Mouse (Mus musculus) layer of hippocampus, postnatal 10 days (tissue): ENCODE data around the gene Mb. TPM values are rescaled to one million over a fixed set of nuclear protein-coding genes. Genes with fewer than 3 reads are reported as not detected.

Source experiments
- DNase-seq, 2 experiments: peaks; one replicate each; pipeline ENCODE4 v3.0.0; 2021; ENCODE audit warnings: low spot score in 2 of 2
- total RNA-seq, 2 experiments: library from RNA; stranded (reverse); gene quantifications; 2 replicates each; pipeline ENCODE4 v1.2.3; 2021

Mb gene
- total RNA-seq, 2 experiments from 2014 or later = 0.31 to 0.57 TPM

DNA sequence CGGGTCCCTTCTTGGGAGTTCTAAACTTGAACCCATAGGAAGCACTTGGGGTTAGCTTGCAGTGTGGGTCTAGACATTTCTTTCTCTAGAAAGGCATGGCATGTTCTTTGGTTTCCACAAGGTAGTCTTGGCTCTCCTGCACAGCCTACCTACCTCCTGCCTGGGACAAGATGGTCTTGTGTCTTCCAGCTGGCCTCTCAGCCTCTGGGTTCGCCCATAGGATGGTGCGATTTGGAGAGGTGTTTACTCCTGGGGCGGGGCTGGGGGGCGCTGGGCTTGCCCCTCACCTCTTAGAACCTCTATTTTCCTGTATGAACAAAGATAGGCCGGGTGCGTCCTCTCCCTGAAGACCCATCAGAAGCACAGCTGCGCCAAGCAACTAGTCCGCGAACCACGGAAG is 63.3 kb downstream of the Mb start:
- DNase-seq = no peak

DNA sequence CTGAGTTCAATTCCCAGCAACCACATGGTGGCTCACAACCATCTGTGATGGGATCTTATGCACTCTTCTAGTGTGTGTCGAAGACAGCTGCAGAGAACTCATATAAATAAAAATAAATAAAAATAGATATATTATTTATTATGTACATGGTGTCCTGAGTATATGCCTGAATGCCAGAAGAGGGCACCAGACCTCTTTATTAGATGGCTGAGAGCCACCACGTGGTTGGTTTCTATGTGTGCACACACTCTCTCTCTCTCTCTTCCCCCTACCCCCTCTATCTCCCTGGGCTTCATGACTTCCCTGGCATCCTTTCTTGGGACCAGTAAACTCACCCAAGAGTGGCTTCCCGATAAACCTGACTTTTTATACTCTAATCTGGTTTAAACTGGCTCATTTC is 67.7 kb downstream of the Mb start:
- DNase-seq = no peak

DNA sequence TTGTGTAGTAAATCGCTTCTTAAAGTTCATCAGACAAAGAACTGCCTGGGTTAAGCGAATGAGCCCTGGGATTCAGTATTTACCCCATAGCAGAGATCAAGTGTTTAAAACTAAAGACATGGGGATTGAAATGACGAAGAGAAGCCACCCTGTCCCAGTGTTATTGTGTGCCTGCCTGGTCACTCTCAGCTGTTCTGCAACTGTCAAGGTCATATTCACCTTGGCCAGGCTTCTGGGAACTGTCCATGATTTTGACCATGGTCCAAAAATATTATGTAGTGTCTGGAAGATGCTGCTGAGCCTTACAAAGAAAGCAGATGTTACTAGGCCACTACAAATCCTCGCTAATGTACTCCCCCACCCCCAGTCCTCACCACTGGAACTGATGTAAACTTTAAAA is 70.7 kb downstream of the Mb start:
- no peak for DNase-seq

DNA sequence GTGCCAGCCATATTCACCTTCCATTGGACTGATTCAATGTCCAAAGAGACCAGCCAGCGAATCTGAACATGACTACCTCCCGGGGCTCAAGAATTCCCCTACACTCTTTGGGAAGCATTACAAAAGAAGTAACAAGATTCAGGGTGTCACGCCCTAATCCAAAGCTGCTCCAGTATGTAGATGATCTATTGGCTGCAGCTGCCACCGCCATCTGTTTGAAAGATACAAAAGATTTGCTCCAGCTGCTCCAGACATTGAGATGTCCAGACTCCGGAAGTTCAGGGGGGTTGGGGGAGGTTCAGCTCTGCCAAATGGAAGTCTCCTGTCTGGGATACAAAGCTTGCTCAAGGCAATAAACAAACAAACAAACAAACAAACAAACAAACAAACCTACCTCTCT is 73.9 kb downstream of the Mb start:
- DNase-seq = no peak

DNA sequence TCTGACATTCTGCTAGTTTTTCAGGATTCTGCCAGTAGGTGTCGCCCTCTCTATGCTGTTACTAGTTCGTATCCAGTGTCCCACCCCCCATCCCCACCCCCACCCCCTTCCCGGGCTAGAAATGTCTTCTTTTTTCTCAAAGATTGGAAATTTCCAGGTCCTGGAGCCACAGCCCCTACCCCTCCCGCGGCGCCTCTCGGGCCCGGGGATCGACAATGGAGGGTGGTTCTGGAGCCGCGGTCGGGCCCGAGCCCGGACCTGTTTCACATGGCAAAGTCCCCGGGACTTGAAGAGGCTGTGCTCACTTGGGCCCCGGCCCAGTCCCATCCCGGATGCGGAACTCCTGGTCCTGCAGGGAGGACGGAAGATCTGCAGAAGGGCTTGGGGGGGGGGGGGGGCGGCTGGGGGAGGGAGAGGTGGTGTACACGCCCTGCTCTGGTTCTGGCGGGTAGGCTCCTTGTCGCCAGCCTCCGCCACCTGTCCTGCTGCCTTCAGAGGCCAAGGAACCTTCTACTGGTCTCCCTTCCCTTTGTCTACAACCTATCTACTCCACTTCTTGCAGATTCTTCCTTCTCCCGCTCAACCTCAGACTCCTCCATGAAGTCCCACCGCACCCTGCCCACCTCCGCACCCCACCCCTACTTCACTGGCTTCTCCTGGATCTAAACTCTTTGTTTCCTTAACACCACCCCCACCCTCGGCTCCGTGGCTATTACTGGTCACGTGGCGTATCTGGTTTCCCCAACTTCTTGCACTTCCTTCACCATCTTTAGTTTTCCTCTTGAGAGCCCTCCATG is 76.4 kb downstream of the Mb start:
- peak; percentile 88 for DNase-seq

DNA sequence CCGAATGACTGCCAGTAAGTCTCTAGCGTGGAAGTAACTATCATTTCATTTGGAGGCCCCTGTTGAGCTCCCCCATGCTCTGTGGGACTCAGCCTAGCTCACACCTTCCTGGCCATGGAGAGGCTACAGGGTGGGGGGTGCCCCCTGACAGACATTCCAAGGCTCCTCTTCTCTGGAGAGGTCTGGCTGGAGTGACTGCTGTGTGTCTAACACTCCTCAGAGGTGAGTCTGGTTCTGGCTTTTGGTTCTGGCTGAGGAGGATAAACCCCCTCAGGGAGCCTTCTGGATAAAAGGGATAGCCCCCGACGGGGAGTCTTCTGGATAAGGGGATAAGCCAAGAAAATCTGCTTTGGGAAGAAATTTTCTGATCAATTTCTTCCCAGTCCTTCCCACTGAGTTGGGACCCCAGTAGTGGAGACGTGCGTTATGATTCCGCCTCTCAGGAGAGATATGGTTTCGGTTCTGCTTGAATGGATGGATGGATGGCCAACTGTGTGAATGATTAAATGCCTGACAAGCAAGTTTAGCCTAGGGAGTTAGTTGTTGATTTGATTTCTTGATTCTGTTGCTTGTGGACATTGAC is 77.1 kb downstream of the Mb start:
- DNase-seq = no peak

DNA sequence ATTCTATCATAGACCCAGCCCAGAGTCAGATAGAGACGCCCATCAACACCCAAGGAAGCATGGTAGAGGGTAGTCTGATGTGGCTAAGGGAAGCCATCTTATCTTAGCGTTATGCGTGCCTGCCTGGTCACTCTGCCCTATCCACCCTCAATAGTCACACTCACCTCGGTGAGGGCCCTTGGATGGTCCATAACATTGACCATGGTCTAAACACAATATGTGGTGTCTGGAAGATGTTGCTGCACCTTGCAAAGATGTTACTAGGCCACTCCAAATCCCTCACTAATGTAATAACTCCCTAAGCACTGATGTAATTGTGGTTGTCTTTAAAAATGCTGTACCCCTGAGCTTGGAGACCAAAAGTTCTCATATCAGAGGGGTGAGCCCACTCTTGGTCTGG is 77.8 kb downstream of the Mb start:
- DNase-seq = no peak

Other genes with a start within 250 kb of the Mb start
- 10 to 100 TPM; 57.0 to 59.1 TPM for gene Zfp251, start 179.2 kb downstream of the Mb start, total RNA-seq
- 1 to 10 TPM; 8.6 to 8.7 TPM for gene Zfp7, start 171.4 kb downstream of the Mb start, total RNA-seq
- gene Gm49527, start 171.3 kb downstream of the Mb start, total RNA-seq = under 1 TPM; 0.33 to 0.96 TPM
- gene Zfp647, start 125.2 kb downstream of the Mb start, total RNA-seq = 10 to 100 TPM; 10.9 to 12.4 TPM
- 10 to 100 TPM; 25.7 to 26.2 TPM for gene 1110038F14Rik, start 102.2 kb downstream of the Mb start, total RNA-seq
- gene Apol6, start 5.9 kb downstream of the Mb start, total RNA-seq = under 1 TPM in 1 of 2 experiments, not detected in 1; 0.25 TPM